Mouse (Mus musculus) midbrain, embryonic 13.5 days (tissue): Measurements from ENCODE around the gene Prss27. TPM values are rescaled to one million over a fixed set of nuclear protein-coding genes. Genes with fewer than 3 reads are reported as not detected.
"Not testable (repeated sequence)": the region's sequence is repeated elsewhere in the genome, so short reads cannot be mapped to it uniquely, and the experiment has no call there.

Experiments used
- ATAC-seq: fragments of 200-750 bp; cut with Nextera tagmentation; 2 replicates; pipeline ENCODE4 v1.8.0; 2017; ENCODE audit warnings: mild to moderate bottlenecking, moderate TSS enrichment, moderate library complexity
- H3K27ac ChIP-seq: fragments of 300-500 bp; sonication (generic); 2 replicates; pipeline ENCODE4 v1.5.1; 2015; ENCODE audit warnings: inconsistent platforms, mild to moderate bottlenecking, moderate library complexity
- H3K27me3 ChIP-seq: fragments of 300-500 bp; sonication (generic); 2 replicates; pipeline ENCODE4 v1.6.1; 2015; ENCODE audit warnings: mild to moderate bottlenecking, inconsistent platforms
- H3K36me3 ChIP-seq: fragments of 300-500 bp; sonication (generic); 2 replicates; pipeline ENCODE4 v1.6.1; 2015; ENCODE audit warnings: mild to moderate bottlenecking, inconsistent platforms
- H3K4me1 ChIP-seq: fragments of 300-500 bp; sonication (generic); replicated peaks from 2 replicates; pipeline ENCODE4 v1.6.1; 2015; ENCODE audit warnings: inconsistent platforms
- H3K4me2 ChIP-seq: fragments of 300-500 bp; sonication (generic); replicated peaks from 2 replicates; pipeline ENCODE4 v1.6.1; 2015; ENCODE audit warnings: moderate library complexity, mild to moderate bottlenecking, inconsistent platforms
- H3K4me3 ChIP-seq: fragments of 300-500 bp; sonication (generic); replicated peaks from 2 replicates; pipeline ENCODE4 v1.5.1; 2015; ENCODE audit warnings: mild to moderate bottlenecking, inconsistent platforms
- H3K9ac ChIP-seq: fragments of 300-500 bp; sonication (generic); replicated peaks from 2 replicates; pipeline ENCODE4 v1.6.1; 2015; ENCODE audit warnings: mild to moderate bottlenecking, inconsistent platforms
- H3K9me3 ChIP-seq: fragments of 300-500 bp; sonication (generic); 2 replicates; pipeline ENCODE4 v1.6.1; 2016; ENCODE audit warnings: mild to moderate bottlenecking, inconsistent platforms
- WGBS: fragments of 180-500 bp; shearing (Covaris S2); methylation state at CpG from one replicate; pipeline ENCODE4 v1.1.7; 2015; 5-methylcytosine and 5-hydroxymethylcytosine counted together
- microRNA-seq: library from miRNA; unstranded; fragments of <30 nt; microRNA quantifications from one replicate; pipeline ENCODE4, GENCODE M21; 2016
- polyA plus RNA-seq: library from polyadenylated mRNA; unstranded; fragments of >200 nt; fragmentation: Nextera tagmentation; extraction: Ambion mirVana; gene quantifications from 2 replicates; pipeline ENCODE4 v1.2.1, GENCODE M21; 2015

The Prss27 gene
- polyA plus RNA-seq, 1 experiment from 2014 or later = 0.54 TPM

DNA sequence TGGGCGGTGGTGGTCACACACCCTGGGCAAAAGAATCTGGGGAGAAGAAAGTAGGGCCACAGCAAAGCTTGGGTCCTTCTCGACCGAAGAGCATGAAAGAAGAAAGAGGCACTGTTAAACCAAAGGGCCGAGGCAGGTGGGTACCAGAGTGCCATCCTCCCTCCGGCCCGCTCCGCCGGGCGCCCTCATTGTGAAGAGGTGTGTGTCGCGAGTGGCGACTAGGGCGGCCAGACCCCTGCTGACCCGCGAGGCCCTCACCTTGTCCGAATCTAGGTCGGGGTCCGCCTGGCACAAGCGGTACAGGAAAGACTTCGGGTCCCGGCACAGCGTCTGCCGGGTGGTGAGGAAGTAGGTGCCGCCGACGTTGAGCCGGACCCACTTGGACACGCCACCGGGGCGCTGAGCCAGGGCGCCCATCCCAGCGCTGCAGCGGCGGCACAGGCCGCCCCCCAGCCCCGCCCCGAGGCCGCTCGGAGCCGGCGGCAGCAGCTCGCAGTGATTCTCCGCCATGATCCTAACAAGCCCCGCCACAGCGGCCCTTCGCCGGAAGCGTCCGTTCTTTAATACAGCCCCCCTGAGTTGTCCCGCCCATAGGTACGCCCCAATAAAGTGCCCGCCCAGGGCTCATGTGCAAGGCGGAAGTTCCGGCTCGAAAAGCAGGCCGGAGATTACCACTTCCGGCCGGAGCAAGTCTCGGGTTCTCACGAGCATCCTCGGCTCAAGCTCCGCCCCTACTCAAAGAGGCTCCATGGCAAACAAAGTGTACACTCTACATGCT is 35.2 kb downstream of the Prss27 start, which contains the start of gene Kctd5:
TSS of gene Kctd5 (minus strand) at position 567 of the 778 bp plus-strand sequence.
- peaks cover 22% of the 10 kb centered on the region for H3K4me1 ChIP-seq
- H3K9ac ChIP-seq = peak within 1 kb of the TSS; percentile 97
- no peaks in the 10 kb centered on the region for H3K27me3 ChIP-seq
- peaks cover 22% of the 10 kb centered on the region for H3K36me3 ChIP-seq
- no peaks in the 10 kb centered on the region for H3K9me3 ChIP-seq
- H3K27ac ChIP-seq = peak within 1 kb of the TSS; percentile 83
- peak within 1 kb of the TSS; percentile 96 for H3K4me3 ChIP-seq
- peak within 1 kb of the TSS; percentile 92 for H3K4me2 ChIP-seq
- WGBS = under 1% methylated on average over 59 of the region's 62 CpGs
- peak; percentile 99 for ATAC-seq

DNA sequence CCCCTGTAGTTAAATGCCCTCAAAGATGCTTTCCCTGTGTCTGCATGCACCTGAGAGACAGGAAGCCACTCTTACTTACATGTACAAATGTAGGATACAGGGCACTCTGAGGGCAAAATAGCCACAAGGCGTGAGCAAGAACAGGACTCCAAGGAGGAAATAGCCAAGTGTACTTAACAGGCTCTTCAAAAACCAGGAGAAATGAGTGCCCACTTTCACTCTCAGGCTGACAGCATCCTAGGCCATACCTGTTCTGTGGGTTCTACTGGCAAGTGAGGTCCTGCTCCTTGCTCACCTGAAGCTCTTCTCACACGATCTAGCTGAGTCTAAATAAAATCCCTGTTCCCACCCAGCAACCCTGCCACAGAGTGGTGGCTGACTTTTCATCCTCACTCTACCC is 39.2 kb downstream of the Prss27 start:
- Histone ChIP-seq H3K27me3 (no peaks in the 10 kb centered on the region), H3K4me3 (no peak overlapping the region), H3K4me2 (no peak overlapping the region), H3K36me3 (peaks cover 43% of the 10 kb centered on the region), H3K4me1 (peaks cover 5% of the 10 kb centered on the region), H3K9me3 (no peaks in the 10 kb centered on the region), H3K9ac (no peak overlapping the region), H3K27ac (no peak overlapping the region)
- 92% methylated on average over 2 of the region's 2 CpGs for WGBS
- no peak for ATAC-seq

DNA sequence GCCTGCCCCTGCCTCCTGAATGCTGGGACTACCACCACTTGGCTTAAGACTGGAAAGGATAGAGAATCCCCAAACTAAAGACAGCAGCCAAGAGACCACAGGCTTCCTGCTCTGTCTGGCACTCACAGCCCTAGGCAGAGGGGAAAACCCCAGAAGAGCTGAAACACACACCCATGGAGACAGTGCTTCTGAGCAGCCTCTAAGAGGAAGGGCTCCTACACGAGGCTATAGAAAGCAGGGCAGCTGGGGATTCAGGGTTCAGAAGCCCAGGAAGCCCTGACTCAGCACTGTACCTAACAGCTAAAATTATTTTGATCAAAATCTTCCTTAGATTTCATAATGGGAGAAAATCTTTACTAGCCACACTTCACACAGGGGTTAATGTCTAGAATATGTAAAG is 46.6 kb downstream of the Prss27 start:
- no peak for ATAC-seq
- 66% methylated on average over 1 of the region's 1 CpGs for WGBS
- Histone ChIP-seq H3K4me1 (no peaks in the 10 kb centered on the region), H3K27ac (no peak overlapping the region), H3K27me3 (no peaks in the 10 kb centered on the region), H3K4me2 (no peak overlapping the region), H3K9ac (no peak overlapping the region), H3K36me3 (peaks cover 58% of the 10 kb centered on the region), H3K9me3 (no peaks in the 10 kb centered on the region), H3K4me3 (no peak overlapping the region)

DNA sequence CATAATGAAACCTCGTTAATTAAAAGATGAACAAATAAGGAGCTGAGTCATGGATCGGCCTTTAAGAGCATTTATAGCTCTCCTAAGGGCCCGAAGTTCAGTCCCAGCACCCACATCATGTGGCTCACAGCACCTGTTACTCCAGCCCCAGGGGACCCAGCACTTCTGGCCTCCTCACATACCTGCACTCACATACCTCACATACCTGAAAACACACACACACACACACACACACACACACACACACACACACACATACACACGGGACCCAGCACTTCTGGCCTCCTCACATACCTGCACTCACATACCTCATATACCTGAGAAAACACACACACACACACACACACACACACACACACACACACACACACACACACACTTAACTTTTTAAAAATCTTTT is 48.5 kb downstream of the Prss27 start:
- H3K27ac ChIP-seq = not testable (repeated sequence)
- H3K36me3 ChIP-seq = peaks cover 64% of the 10 kb centered on the region

DNA sequence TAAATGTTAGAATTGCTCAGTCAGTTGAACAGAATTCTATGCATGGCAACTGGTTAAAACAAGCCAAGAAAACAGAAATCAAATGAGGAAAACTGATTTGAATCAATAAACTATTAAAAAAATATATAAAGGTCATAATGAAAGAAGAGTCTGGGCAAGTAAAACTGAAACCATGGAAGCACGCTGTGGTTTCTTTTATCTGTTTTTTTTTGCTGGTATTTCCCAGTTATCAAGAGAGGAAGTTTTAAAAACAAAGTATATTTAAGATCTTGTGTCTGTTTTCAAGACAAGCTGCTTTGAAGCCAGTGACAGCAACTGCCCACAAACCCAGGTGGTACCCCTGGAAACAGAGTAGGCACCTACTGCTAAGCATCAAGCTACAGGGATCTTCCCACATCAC is 52.6 kb downstream of the Prss27 start:
- Histone ChIP-seq H3K27me3 (no peaks in the 10 kb centered on the region), H3K27ac (no peak overlapping the region), H3K9me3 (no peaks in the 10 kb centered on the region), H3K9ac (no peak overlapping the region), H3K36me3 (peaks cover 74% of the 10 kb centered on the region), H3K4me3 (no peak overlapping the region), H3K4me1 (no peaks in the 10 kb centered on the region), H3K4me2 (no peak overlapping the region)
- no peak for ATAC-seq
- 100% methylated on average over 1 of the region's 1 CpGs for WGBS

More for the DNA sequence above, 48.5 kb downstream of the Prss27 start:
- not testable (repeated sequence) for H3K4me1 ChIP-seq, H3K4me3 ChIP-seq, H3K9ac ChIP-seq, H3K27me3 ChIP-seq, ATAC-seq, H3K4me2 ChIP-seq, H3K9me3 ChIP-seq
- 91% methylated on average over 4 of the region's 4 CpGs for WGBS

Small RNA genes lying within 50 kb of the gene (microRNA-seq; reads per million reads assigned to microRNA genes)
- gene Gm27700 = not detected

Other genes with a start within 250 kb of the Prss27 start
- 639 and 664 TPM in 2 replicates for gene Srrm2, start 247.6 kb upstream of the Prss27 start, polyA plus RNA-seq
- gene Elob, start 209.0 kb upstream of the Prss27 start, polyA plus RNA-seq = 1,286 and 1,324 TPM in 2 replicates
- 0.30 and 0.36 TPM in 2 replicates for gene Prss33, start 202.1 kb upstream of the Prss27 start, polyA plus RNA-seq
- not detected in 2 replicates for gene Prss32, start 194.3 kb upstream of the Prss27 start, polyA plus RNA-seq
- gene Prss41, start 194.0 kb upstream of the Prss27 start, polyA plus RNA-seq = 0.94 and 1.5 TPM in 2 replicates
- not detected in 2 replicates for gene Prss21, start 170.1 kb upstream of the Prss27 start, polyA plus RNA-seq
- gene Dcpp1, start 157.3 kb upstream of the Prss27 start, polyA plus RNA-seq = not detected in 2 replicates
- gene Dcpp2, start 157.3 kb upstream of the Prss27 start, polyA plus RNA-seq = not detected in 2 replicates
- gene Dcpp3, start 120.7 kb upstream of the Prss27 start, polyA plus RNA-seq = not detected in 2 replicates
- not detected in 2 replicates for gene Sbp, start 96.5 kb upstream of the Prss27 start, polyA plus RNA-seq
- not detected in 2 replicates for gene Sbpl, start 82.9 kb upstream of the Prss27 start, polyA plus RNA-seq
- gene Prss30, start 57.6 kb upstream of the Prss27 start, polyA plus RNA-seq = not detected in 2 replicates
- gene Prss22, start 40.0 kb upstream of the Prss27 start, polyA plus RNA-seq = 0.12 TPM in 1 of 2 replicates, not detected in the other
- 80.9 and 81.5 TPM in 2 replicates for gene Kctd5, start 35.3 kb downstream of the Prss27 start, polyA plus RNA-seq
- gene Pdpk1, start 112.8 kb downstream of the Prss27 start, polyA plus RNA-seq = 63.1 and 67.9 TPM in 2 replicates
- 32.9 and 35.6 TPM in 2 replicates for gene Amdhd2, start 125.6 kb downstream of the Prss27 start, polyA plus RNA-seq
- gene Atp6v0c, start 131.6 kb downstream of the Prss27 start, polyA plus RNA-seq = 843 and 851 TPM in 2 replicates
- gene Tbc1d24, start 167.4 kb downstream of the Prss27 start, polyA plus RNA-seq = 19.2 and 20.4 TPM in 2 replicates
- gene Ntn3, start 171.4 kb downstream of the Prss27 start, polyA plus RNA-seq = 3.3 and 4.6 TPM in 2 replicates
- 13.9 and 14.4 TPM in 2 replicates for gene Tedc2, start 182.7 kb downstream of the Prss27 start, polyA plus RNA-seq
- 30.9 and 32.9 TPM in 2 replicates for gene Ccnf, start 213.3 kb downstream of the Prss27 start, polyA plus RNA-seq